Mouse (Mus musculus) ES-Bruce4 (cell line): ENCODE measurements at regions not wholly inside any gene's neighbourhood (a gene's known extent, or its start where the extent isn't known, plus 50 kb on each side); places are given as distances from the start of the nearest gene placed in this dataset.

ENCODE experiments used
- CTCF ChIP-seq: IDR thresholded peaks from one replicate; pipeline ENCODE4 v1.8.1; 2011; ENCODE audit warnings: low read depth, low read length
- POLR2A ChIP-seq: IDR thresholded peaks from one replicate; pipeline ENCODE4 v1.8.1; 2011; ENCODE audit warnings: low read length; ENCODE audit not compliant: insufficient read depth

DNA sequence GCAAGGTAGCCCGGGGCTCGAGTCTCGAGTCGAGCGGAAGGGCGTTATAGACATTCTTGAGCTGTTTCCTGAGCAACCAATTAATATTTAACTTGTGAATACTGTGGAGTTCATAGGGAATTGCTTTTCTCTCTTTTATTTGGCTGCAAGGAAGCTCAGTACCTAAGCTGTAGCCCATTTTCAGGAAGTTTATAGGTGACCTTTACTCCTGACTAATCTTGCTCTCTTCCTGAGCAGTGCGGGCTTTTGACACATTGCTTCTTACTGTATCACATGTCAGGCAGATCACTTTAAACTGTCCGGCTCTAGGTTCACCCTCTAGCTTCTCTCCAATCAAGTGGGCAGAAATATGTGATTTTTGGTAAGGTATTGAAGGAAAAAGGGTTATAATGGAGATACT, 51.4 kb upstream of the Pard3b start:
- TF ChIP-seq POLR2A (no peak), CTCF (no peak)
